Mouse (Mus musculus) hindbrain, embryonic 12.5 days (tissue): ENCODE data around the gene Podn. TPM values are rescaled to one million over a fixed set of nuclear protein-coding genes. Genes with fewer than 3 reads are reported as not detected.

Source experiments
- microRNA-seq: library from miRNA; unstranded; fragments of <30 nt; microRNA quantifications from one replicate; pipeline ENCODE4, GENCODE M21; 2017
- polyA plus RNA-seq: library from polyadenylated mRNA; unstranded; fragments of >200 nt; fragmentation: Nextera tagmentation; extraction: Ambion mirVana; gene quantifications from 2 replicates; pipeline ENCODE4 v1.2.1, GENCODE M21; 2016

Gene Podn
- polyA plus RNA-seq, 1 experiment from 2014 or later: 0.48 TPM

Small RNA genes lying within 50 kb of the gene (microRNA-seq; reads per million reads assigned to microRNA genes)
- not detected for gene Mir6397

Other genes with a start within 250 kb of the Podn start
- 173 and 174 TPM in 2 replicates for gene Magoh, start 216.7 kb downstream of the Podn start, polyA plus RNA-seq
- gene 0610037L13Rik, start 206.6 kb downstream of the Podn start, polyA plus RNA-seq: 106 and 113 TPM in 2 replicates
- gene Cpt2, start 172.8 kb downstream of the Podn start, polyA plus RNA-seq: 26.5 and 28.1 TPM in 2 replicates
- 0.08 TPM in 1 of 2 replicates, not detected in the other for gene Slc1a7, start 128.1 kb downstream of the Podn start, polyA plus RNA-seq
- 190 and 202 TPM in 2 replicates for gene Scp2, start 48.6 kb upstream of the Podn start, polyA plus RNA-seq
- 17.0 and 18.8 TPM in 2 replicates for gene Echdc2, start 69.0 kb upstream of the Podn start, polyA plus RNA-seq
- gene Zyg11a, start 121.6 kb upstream of the Podn start, polyA plus RNA-seq: not detected in 2 replicates
- 31.9 and 32.2 TPM in 2 replicates for gene Zyg11b, start 204.7 kb upstream of the Podn start, polyA plus RNA-seq
- gene Coa7, start 231.7 kb upstream of the Podn start, polyA plus RNA-seq: 46.6 and 56.9 TPM in 2 replicates